Mouse (Mus musculus): ENCODE data around the gene Prpf4.

DNA sequence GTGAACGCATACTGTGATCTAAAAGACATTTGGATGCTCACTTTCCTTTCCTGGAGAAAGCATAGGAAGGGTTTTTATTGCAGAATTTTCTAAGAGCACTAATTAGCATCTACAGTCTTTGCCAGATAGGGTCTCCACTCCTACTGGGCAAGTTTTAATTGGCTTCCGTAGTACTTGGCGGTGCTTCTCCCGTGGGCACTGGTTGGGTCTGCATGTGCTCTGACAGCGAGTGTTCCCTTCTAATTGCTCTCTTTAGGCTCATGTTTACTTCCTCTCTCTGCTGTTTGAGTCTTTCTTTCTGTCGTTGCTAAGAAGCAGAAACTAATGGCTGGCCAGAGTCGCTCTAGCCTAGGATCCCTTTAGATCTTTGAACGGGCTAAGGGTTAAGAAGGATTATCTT lies 9.9 kb downstream of the Prpf4 start:
- TF ChIP-seq MAX (IDR thresholded peaks at IDR 0.05; ENCODE audit: low read length) (no peak), CTCF (conservative IDR thresholded peaks at IDR 0.05 in 1 of 2, IDR thresholded peaks at IDR 0.05 in 1 of 2; ENCODE audit: low read depth in 2 of 2, low read length in 2 of 2) (no peak), SIN3A (IDR thresholded peaks at IDR 0.05; ENCODE audit: low read length) (no peak), PAX5 (IDR thresholded peaks at IDR 0.05; ENCODE audit: low read length) (no peak), USF1 (IDR thresholded peaks at IDR 0.05; ENCODE audit: low read depth, low read length) (no peak), BHLHE40 (IDR thresholded peaks at IDR 0.05; ENCODE audit: low read depth, low read length) (no peak), POLR2A (IDR thresholded peaks at IDR 0.05; ENCODE audit: low read depth, low read length) (no peak), ZNF384 (IDR thresholded peaks at IDR 0.05; ENCODE audit: low read depth, low read length) (no peak), USF2 (conservative IDR thresholded peaks at IDR 0.05; ENCODE audit: low read depth, low read length) (no peak), EP300 (IDR thresholded peaks at IDR 0.05; ENCODE audit: low read length) (no peak)
